Mouse (Mus musculus): ENCODE data around the gene Bcl2l14. TPM values are rescaled to one million over a fixed set of nuclear protein-coding genes. Genes with fewer than 3 reads are reported as not detected.

Gene Bcl2l14
- polyA plus RNA-seq, 1 experiment from 2014 or later, result 2.7 TPM

DNA sequence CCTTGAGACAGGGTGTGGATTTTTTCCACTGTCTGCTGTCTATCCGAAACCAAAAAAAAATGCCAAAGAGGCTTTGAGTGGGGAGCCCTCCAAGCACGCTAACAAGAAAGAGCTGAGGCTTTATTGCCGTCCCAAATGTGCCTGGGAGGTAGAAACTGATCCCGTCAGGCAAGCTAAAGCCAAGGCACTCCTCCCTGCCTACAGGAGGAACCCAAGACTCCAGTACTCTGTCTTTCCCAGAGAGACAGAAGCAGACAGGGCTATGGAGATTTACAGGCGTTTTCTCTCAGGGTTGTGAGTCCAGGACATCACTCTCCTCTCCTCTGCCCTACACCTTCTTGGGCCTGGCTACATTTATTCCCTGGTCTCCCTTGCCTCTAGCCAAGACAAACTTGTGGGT lies 32.3 kb downstream of the Bcl2l14 start:
- Histone ChIP-seq H3K4me2 (replicated peaks; ENCODE audit: low read depth) (no peak overlapping the region), H3K9me3 (ENCODE audit: control insufficient read depth) (no peaks in the 10 kb centered on the region), H3K4me3 (ENCODE audit: low read depth, low read length) (no peak overlapping the region), H3K27ac (ENCODE audit: low read depth, low read length) (no peak overlapping the region), H3K27me3 (replicated peaks; ENCODE audit: control insufficient read depth, insufficient read depth, low read length) (no peaks in the 10 kb centered on the region), H3K9ac (ENCODE audit: low read depth, low read length) (no peak overlapping the region), H3K36me3 (ENCODE audit: control insufficient read depth, insufficient read depth) (no peaks in the 10 kb centered on the region), H3K4me1 (replicated peaks; ENCODE audit: control insufficient read depth, insufficient read depth, low read length) (no peaks in the 10 kb centered on the region)
- TF ChIP-seq CTCF (IDR thresholded peaks at IDR 0.05; ENCODE audit: low read depth), result no peak
- 73% methylated on average over 5 of the region's 5 CpGs for WGBS
- no peak for ATAC-seq

DNA sequence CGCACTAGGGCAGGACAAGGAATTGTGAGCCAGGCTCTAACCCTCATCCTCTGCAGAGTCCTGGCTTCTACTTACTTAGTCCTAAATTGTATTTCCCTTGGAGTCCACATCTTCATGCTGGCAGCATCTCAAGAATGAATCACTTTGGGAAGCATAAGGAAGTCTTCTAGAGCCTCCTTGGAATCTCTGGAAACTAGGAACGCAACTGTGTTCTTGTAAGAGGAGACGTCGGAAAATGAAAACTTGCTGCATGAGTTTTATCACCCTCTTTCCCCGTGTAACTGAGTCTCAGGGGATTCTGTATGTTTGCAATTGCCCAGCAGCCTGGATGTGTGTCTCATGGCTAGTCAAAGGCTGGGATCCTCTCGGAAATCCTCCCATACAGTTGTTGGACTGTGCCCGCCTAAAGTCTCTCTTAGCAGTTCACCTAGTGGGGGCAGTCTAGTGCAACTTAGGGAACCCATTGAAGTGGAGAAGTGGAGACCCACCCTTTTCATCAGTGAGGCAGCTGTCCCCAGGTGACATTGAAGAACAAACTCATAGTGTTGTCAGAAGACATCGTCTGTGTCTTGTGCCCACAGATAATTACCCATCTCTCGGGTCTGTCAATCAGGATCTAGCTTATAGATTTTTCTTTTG lies 34.2 kb downstream of the Bcl2l14 start:
- H3K4me1 ChIP-seq (replicated peaks; ENCODE audit: control insufficient read depth, insufficient read depth, low read length), result no peaks in the 10 kb centered on the region
- H3K4me2 ChIP-seq (replicated peaks; ENCODE audit: low read depth), result no peak overlapping the region
- no peaks in the 10 kb centered on the region for H3K36me3 ChIP-seq (ENCODE audit: control insufficient read depth, insufficient read depth)
- H3K9me3 ChIP-seq (ENCODE audit: control insufficient read depth), result no peaks in the 10 kb centered on the region
- H3K27me3 ChIP-seq (replicated peaks; ENCODE audit: control insufficient read depth, insufficient read depth, low read length), result no peaks in the 10 kb centered on the region
- no peak overlapping the region for H3K9ac ChIP-seq (ENCODE audit: low read depth, low read length)
- H3K27ac ChIP-seq (ENCODE audit: low read depth, low read length), result no peak overlapping the region
- WGBS, result 72% methylated on average over 9 of the region's 9 CpGs
- no peak for ATAC-seq
- no peak overlapping the region for H3K4me3 ChIP-seq (ENCODE audit: low read depth, low read length)
- peak; percentile 49 for TF ChIP-seq CTCF (IDR thresholded peaks at IDR 0.05; ENCODE audit: low read depth)

DNA sequence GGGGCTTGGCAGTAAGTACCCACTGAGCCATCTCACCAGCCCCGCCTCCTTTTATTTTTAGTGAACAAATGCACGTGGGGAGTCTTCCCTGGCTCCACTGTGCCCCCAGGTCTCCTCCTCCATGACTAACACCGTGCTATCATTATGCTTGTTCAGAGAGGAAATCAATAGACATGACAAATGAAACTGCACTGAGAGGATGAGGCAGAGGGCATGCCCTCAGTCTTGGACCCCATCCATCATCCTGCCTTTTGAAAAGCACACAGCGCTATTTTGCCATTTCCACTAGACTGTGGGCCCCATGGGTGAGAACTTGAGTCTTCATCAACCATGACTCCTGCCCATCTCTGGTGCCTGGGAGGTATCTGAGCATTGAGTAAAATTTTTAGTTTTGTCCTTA lies 35.5 kb downstream of the Bcl2l14 start:
- H3K36me3 ChIP-seq (ENCODE audit: control insufficient read depth, insufficient read depth), result no peaks in the 10 kb centered on the region
- H3K27ac ChIP-seq (ENCODE audit: low read depth, low read length), result no peak overlapping the region
- H3K27me3 ChIP-seq (replicated peaks; ENCODE audit: control insufficient read depth, insufficient read depth, low read length), result no peaks in the 10 kb centered on the region
- 65% methylated on average over 4 of the region's 4 CpGs for WGBS
- ATAC-seq, result no peak
- H3K4me1 ChIP-seq (replicated peaks; ENCODE audit: control insufficient read depth, insufficient read depth, low read length), result no peaks in the 10 kb centered on the region
- no peak for TF ChIP-seq CTCF (IDR thresholded peaks at IDR 0.05; ENCODE audit: low read depth)
- no peak overlapping the region for H3K4me2 ChIP-seq (replicated peaks; ENCODE audit: low read depth)
- no peak overlapping the region for H3K4me3 ChIP-seq (ENCODE audit: low read depth, low read length)
- no peaks in the 10 kb centered on the region for H3K9me3 ChIP-seq (ENCODE audit: control insufficient read depth)
- no peak overlapping the region for H3K9ac ChIP-seq (ENCODE audit: low read depth, low read length)

DNA sequence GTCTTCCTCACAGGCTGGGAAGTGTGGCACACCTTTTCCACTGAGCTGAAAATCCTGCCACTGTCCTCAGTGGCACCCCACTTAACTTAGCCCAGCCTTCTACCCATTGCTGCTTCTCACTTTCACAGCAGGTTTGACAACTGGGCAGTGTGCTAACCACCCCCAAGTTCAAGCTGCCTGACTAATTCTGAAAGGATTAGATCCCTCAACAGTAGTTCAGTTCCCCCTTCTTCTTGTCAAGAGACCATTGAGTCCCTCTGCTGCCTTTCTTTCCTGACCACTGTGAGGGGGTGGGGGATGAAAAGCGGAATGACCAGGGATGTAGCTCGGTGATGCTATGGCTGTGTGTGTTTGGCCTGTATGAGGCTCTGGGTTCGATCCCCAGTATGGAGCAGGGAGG lies 37.2 kb downstream of the Bcl2l14 start:
- no peak overlapping the region for H3K4me3 ChIP-seq (ENCODE audit: low read depth, low read length)
- no peaks in the 10 kb centered on the region for H3K4me1 ChIP-seq (replicated peaks; ENCODE audit: control insufficient read depth, insufficient read depth, low read length)
- no peak overlapping the region for H3K9ac ChIP-seq (ENCODE audit: low read depth, low read length)
- H3K27me3 ChIP-seq (replicated peaks; ENCODE audit: control insufficient read depth, insufficient read depth, low read length), result no peaks in the 10 kb centered on the region
- 96% methylated on average over 3 of the region's 3 CpGs for WGBS
- H3K9me3 ChIP-seq (ENCODE audit: control insufficient read depth), result no peaks in the 10 kb centered on the region
- TF ChIP-seq CTCF (IDR thresholded peaks at IDR 0.05; ENCODE audit: low read depth), result no peak
- no peak overlapping the region for H3K4me2 ChIP-seq (replicated peaks; ENCODE audit: low read depth)
- no peaks in the 10 kb centered on the region for H3K36me3 ChIP-seq (ENCODE audit: control insufficient read depth, insufficient read depth)
- no peak for ATAC-seq
- H3K27ac ChIP-seq (ENCODE audit: low read depth, low read length), result no peak overlapping the region

DNA sequence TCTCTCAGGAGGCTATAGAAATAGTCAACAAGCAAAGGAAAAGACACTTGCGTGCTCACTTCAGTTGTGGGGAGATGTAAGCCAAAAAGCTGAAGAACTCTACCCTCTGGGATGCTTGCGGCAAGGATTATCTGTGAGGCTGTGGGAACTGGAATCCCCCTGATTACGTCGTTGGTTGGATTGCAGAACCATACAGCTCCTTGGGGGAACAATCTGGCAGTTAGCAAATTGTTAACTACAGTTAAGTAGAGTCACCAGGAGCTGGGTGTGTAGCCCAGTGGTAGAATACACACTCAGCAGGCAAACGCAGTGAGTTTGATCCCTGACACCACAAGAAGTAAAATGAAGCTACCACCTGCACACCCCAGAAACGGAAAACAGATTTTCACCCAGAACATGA lies 37.9 kb downstream of the Bcl2l14 start:
- H3K9me3 ChIP-seq (ENCODE audit: control insufficient read depth), result no peaks in the 10 kb centered on the region
- H3K27me3 ChIP-seq (replicated peaks; ENCODE audit: control insufficient read depth, insufficient read depth, low read length), result no peaks in the 10 kb centered on the region
- H3K4me3 ChIP-seq (ENCODE audit: low read depth, low read length), result no peak overlapping the region
- no peak overlapping the region for H3K9ac ChIP-seq (ENCODE audit: low read depth, low read length)
- ATAC-seq, result no peak
- H3K4me2 ChIP-seq (replicated peaks; ENCODE audit: low read depth), result no peak overlapping the region
- WGBS, result 78% methylated on average over 6 of the region's 6 CpGs
- no peak for TF ChIP-seq CTCF (IDR thresholded peaks at IDR 0.05; ENCODE audit: low read depth)
- no peaks in the 10 kb centered on the region for H3K4me1 ChIP-seq (replicated peaks; ENCODE audit: control insufficient read depth, insufficient read depth, low read length)
- no peaks in the 10 kb centered on the region for H3K36me3 ChIP-seq (ENCODE audit: control insufficient read depth, insufficient read depth)
- H3K27ac ChIP-seq (ENCODE audit: low read depth, low read length), result no peak overlapping the region

DNA sequence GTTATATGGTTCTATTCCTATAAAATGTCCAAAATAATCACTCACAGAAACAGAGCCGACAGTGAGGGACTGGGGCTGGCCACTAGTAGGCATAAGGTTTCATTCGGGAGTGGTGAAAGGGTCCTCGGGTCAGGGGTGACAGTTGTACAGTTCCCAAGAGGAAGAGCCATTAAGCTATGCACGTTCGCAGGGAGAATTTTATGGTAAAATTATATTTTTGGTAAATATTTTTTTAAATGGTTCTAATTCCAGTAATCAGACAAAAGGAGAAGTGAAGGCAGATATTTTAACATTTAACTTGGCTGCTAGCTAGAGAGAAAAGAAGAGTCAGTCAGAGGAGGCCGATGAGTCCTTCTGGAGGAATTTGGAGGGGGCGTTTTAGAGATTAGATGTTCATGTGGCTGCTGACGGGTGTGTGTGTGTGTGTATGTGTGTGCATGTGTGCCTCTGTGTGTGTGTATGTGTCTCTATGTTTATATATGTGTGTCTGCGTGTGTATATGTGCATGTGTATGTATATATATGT lies 38.8 kb downstream of the Bcl2l14 start:
- WGBS, result 82% methylated on average over 9 of the region's 9 CpGs
- TF ChIP-seq CTCF (IDR thresholded peaks at IDR 0.05; ENCODE audit: low read depth), result no peak
- ATAC-seq, result no peak

More for the DNA sequence above, 38.8 kb downstream of the Bcl2l14 start:
- Histone ChIP-seq H3K9me3 (ENCODE audit: control insufficient read depth) (no peaks in the 10 kb centered on the region), H3K27me3 (replicated peaks; ENCODE audit: control insufficient read depth, insufficient read depth, low read length) (no peaks in the 10 kb centered on the region), H3K9ac (ENCODE audit: low read depth, low read length) (no peak overlapping the region), H3K4me3 (ENCODE audit: low read depth, low read length) (no peak overlapping the region), H3K4me2 (replicated peaks; ENCODE audit: low read depth) (no peak overlapping the region), H3K4me1 (replicated peaks; ENCODE audit: control insufficient read depth, insufficient read depth, low read length) (no peaks in the 10 kb centered on the region), H3K36me3 (ENCODE audit: control insufficient read depth, insufficient read depth) (no peaks in the 10 kb centered on the region), H3K27ac (ENCODE audit: low read depth, low read length) (no peak overlapping the region)

Data from intestine, postnatal 0 days (tissue).